Mouse (Mus musculus): ENCODE measurements around the gene Ltk. TPM values are rescaled to one million over a fixed set of nuclear protein-coding genes. Genes with fewer than 3 reads are reported as not detected.
"Not testable (repeated sequence)": the region's sequence is repeated elsewhere in the genome, so short reads cannot be mapped to it uniquely, and the experiment has no call there.

Gene Ltk
- polyA plus RNA-seq, 1 experiment from 2014 or later, result 0.46 TPM

- H3K4me3 ChIP-seq (ENCODE audit: low read length), result peak overlapping the region; percentile 67
- 9% methylated on average over 29 of the region's 31 CpGs for WGBS
- H3K9ac ChIP-seq (replicated peaks; ENCODE audit: low read length), result peak overlapping the region; percentile 78; the same call in 1 of the 2 replicates
- no peak overlapping the region for H3K27ac ChIP-seq (ENCODE audit: low read length)
- no peaks in the 10 kb centered on the region for H3K9me3 ChIP-seq (ENCODE audit: low read length)
- no peak for ATAC-seq (ENCODE audit: low FRiP score, low TSS enrichment)
- no peaks in the 10 kb centered on the region for H3K36me3 ChIP-seq (ENCODE audit: insufficient read depth, low read length)
- H3K4me2 ChIP-seq (replicated peaks; ENCODE audit: low read depth, low read length), result peak overlapping the region; percentile 99
- peaks cover 27% of the 10 kb centered on the region for H3K27me3 ChIP-seq (ENCODE audit: insufficient read depth, low read length)
- peaks cover 26% of the 10 kb centered on the region for H3K4me1 ChIP-seq (ENCODE audit: insufficient read depth, low read length)
These were observed 16.9 kb downstream of the Ltk start for GRCm38 (mm10) chr2:119743176-119743807.

GRCm38 (mm10) chr2:119742461-119743175 lies 17.6 kb downstream of the Ltk start:
- Histone ChIP-seq H3K36me3 (ENCODE audit: insufficient read depth, low read length) (no peaks in the 10 kb centered on the region), H3K9me3 (ENCODE audit: low read length) (no peaks in the 10 kb centered on the region), H3K4me1 (ENCODE audit: insufficient read depth, low read length) (peaks cover 26% of the 10 kb centered on the region), H3K9ac (replicated peaks; ENCODE audit: low read length) (peak overlapping the region; percentile 78), H3K27ac (ENCODE audit: low read length) (no peak overlapping the region), H3K4me2 (replicated peaks; ENCODE audit: low read depth, low read length) (peak overlapping the region; percentile 99), H3K27me3 (ENCODE audit: insufficient read depth, low read length) (peaks cover 27% of the 10 kb centered on the region), H3K4me3 (ENCODE audit: low read length) (peak overlapping the region; percentile 67)
- WGBS, result under 1% methylated on average over 66 of the region's 70 CpGs
- ATAC-seq (ENCODE audit: low FRiP score, low TSS enrichment), result peak; percentile 24

GRCm38 (mm10) chr2:119741581-119742411 lies 18.4 kb downstream of the Ltk start, which contains the start of gene Itpka:
Gene Itpka (plus strand): TSS chr2:119742337.
- peak within 1 kb of the TSS; percentile 89 for H3K27ac ChIP-seq (ENCODE audit: low read length)

GRCm38 (mm10) chr2:119740567-119740966 lies 19.7 kb downstream of the Ltk start:
- H3K4me2 ChIP-seq (replicated peaks; ENCODE audit: low read depth, low read length), result no peak overlapping the region
- no peaks in the 10 kb centered on the region for H3K9me3 ChIP-seq (ENCODE audit: low read length)
- no peak overlapping the region for H3K27ac ChIP-seq (ENCODE audit: low read length)
- no peak overlapping the region for H3K9ac ChIP-seq (replicated peaks; ENCODE audit: low read length)
- H3K27me3 ChIP-seq (ENCODE audit: insufficient read depth, low read length), result peaks cover 27% of the 10 kb centered on the region
- 0 out of 2 replicates have a peak, but pooled peaks cover 1% of the 10 kb centered on the region for H3K36me3 ChIP-seq (ENCODE audit: insufficient read depth, low read length)
- 19% methylated on average over 2 of the region's 2 CpGs for WGBS
- H3K4me3 ChIP-seq (ENCODE audit: low read length), result no peak overlapping the region
- H3K4me1 ChIP-seq (ENCODE audit: insufficient read depth, low read length), result peaks cover 26% of the 10 kb centered on the region
- no peak for ATAC-seq (ENCODE audit: low FRiP score, low TSS enrichment)

More at GRCm38 (mm10) chr2:119741581-119742411, 18.4 kb downstream of the Ltk start, which contains the start of gene Itpka:
- under 1% methylated on average over 43 of the region's 53 CpGs for WGBS
- peak; percentile 83 for ATAC-seq (ENCODE audit: low FRiP score, low TSS enrichment)
- Histone ChIP-seq H3K4me2 (replicated peaks; ENCODE audit: low read depth, low read length) (peak within 1 kb of the TSS; percentile 99), H3K9me3 (ENCODE audit: low read length) (no peaks in the 10 kb centered on the region), H3K9ac (replicated peaks; ENCODE audit: low read length) (peak within 1 kb of the TSS; percentile 78), H3K4me3 (ENCODE audit: low read length) (peak within 1 kb of the TSS; percentile 67), H3K27me3 (ENCODE audit: insufficient read depth, low read length) (peaks cover 27% of the 10 kb centered on the region), H3K36me3 (ENCODE audit: insufficient read depth, low read length) (no peaks in the 10 kb centered on the region), H3K4me1 (ENCODE audit: insufficient read depth, low read length) (peaks cover 26% of the 10 kb centered on the region)

GRCm38 (mm10) chr2:119737124-119737523 lies 23.1 kb downstream of the Ltk start:
- no peak overlapping the region for H3K4me3 ChIP-seq (ENCODE audit: low read length)
- WGBS, result 17% methylated on average over 12 of the region's 12 CpGs
- H3K27me3 ChIP-seq (ENCODE audit: insufficient read depth, low read length), result no peaks in the 10 kb centered on the region
- no peaks in the 10 kb centered on the region for H3K9me3 ChIP-seq (ENCODE audit: low read length)
- no peak overlapping the region for H3K4me2 ChIP-seq (replicated peaks; ENCODE audit: low read depth, low read length)
- H3K27ac ChIP-seq (ENCODE audit: low read length), result no peak overlapping the region
- ATAC-seq (ENCODE audit: low FRiP score, low TSS enrichment), result no peak
- peaks cover 25% of the 10 kb centered on the region for H3K36me3 ChIP-seq (ENCODE audit: insufficient read depth, low read length)
- H3K9ac ChIP-seq (replicated peaks; ENCODE audit: low read length), result no peak overlapping the region
- no peaks in the 10 kb centered on the region; the same call in 1 of the 2 replicates for H3K4me1 ChIP-seq (ENCODE audit: insufficient read depth, low read length)

- H3K36me3 ChIP-seq (ENCODE audit: insufficient read depth, low read length), result peaks cover 70% of the 10 kb centered on the region
- H3K9me3 ChIP-seq (ENCODE audit: low read length), result no peaks in the 10 kb centered on the region
- H3K4me1 ChIP-seq (ENCODE audit: insufficient read depth, low read length), result no peaks in the 10 kb centered on the region
- 84% methylated on average over 4 of the region's 4 CpGs for WGBS
- H3K27ac ChIP-seq (ENCODE audit: low read length), result no peak overlapping the region
- no peak overlapping the region for H3K4me2 ChIP-seq (replicated peaks; ENCODE audit: low read depth, low read length)
- H3K9ac ChIP-seq (replicated peaks; ENCODE audit: low read length), result no peak overlapping the region
- no peak for ATAC-seq (ENCODE audit: low FRiP score, low TSS enrichment)
- no peak overlapping the region for H3K4me3 ChIP-seq (ENCODE audit: low read length)
- no peaks in the 10 kb centered on the region for H3K27me3 ChIP-seq (ENCODE audit: insufficient read depth, low read length)
These were observed 29.5 kb downstream of the Ltk start for GRCm38 (mm10) chr2:119730735-119731134.

- Histone ChIP-seq H3K36me3 (ENCODE audit: insufficient read depth, low read length) (peaks cover 72% of the 10 kb centered on the region), H3K4me3 (ENCODE audit: low read length) (no peak overlapping the region), H3K9ac (replicated peaks; ENCODE audit: low read length) (no peak overlapping the region), H3K27me3 (ENCODE audit: insufficient read depth, low read length) (no peaks in the 10 kb centered on the region), H3K9me3 (ENCODE audit: low read length) (no peaks in the 10 kb centered on the region), H3K4me1 (ENCODE audit: insufficient read depth, low read length) (no peaks in the 10 kb centered on the region), H3K27ac (ENCODE audit: low read length) (no peak overlapping the region), H3K4me2 (replicated peaks; ENCODE audit: low read depth, low read length) (no peak overlapping the region)
- no peak for ATAC-seq (ENCODE audit: low FRiP score, low TSS enrichment)
- WGBS, result 92% methylated on average over 3 of the region's 3 CpGs
These were observed 32.3 kb downstream of the Ltk start for GRCm38 (mm10) chr2:119727762-119728416.

- H3K9me3 ChIP-seq (ENCODE audit: low read length), result no peaks in the 10 kb centered on the region
- no peak overlapping the region for H3K4me3 ChIP-seq (ENCODE audit: low read length)
- H3K27me3 ChIP-seq (ENCODE audit: insufficient read depth, low read length), result no peaks in the 10 kb centered on the region
- ATAC-seq (ENCODE audit: low FRiP score, low TSS enrichment), result no peak
- 96% methylated on average over 8 of the region's 8 CpGs for WGBS
- no peak overlapping the region for H3K4me2 ChIP-seq (replicated peaks; ENCODE audit: low read depth, low read length)
- H3K9ac ChIP-seq (replicated peaks; ENCODE audit: low read length), result no peak overlapping the region
- no peaks in the 10 kb centered on the region for H3K4me1 ChIP-seq (ENCODE audit: insufficient read depth, low read length)
- H3K27ac ChIP-seq (ENCODE audit: low read length), result no peak overlapping the region
- peaks cover 61% of the 10 kb centered on the region for H3K36me3 ChIP-seq (ENCODE audit: insufficient read depth, low read length)
These were observed 39.2 kb downstream of the Ltk start for GRCm38 (mm10) chr2:119721070-119721469.

GRCm38 (mm10) chr2:119715868-119716267 lies 44.4 kb downstream of the Ltk start:
- ATAC-seq (ENCODE audit: low FRiP score, low TSS enrichment); H3K9ac ChIP-seq (replicated peaks; ENCODE audit: low read length); H3K9me3 ChIP-seq (ENCODE audit: low read length); H3K27me3 ChIP-seq (ENCODE audit: insufficient read depth, low read length); H3K4me2 ChIP-seq (replicated peaks; ENCODE audit: low read depth, low read length); H3K4me1 ChIP-seq (ENCODE audit: insufficient read depth, low read length); H3K4me3 ChIP-seq (ENCODE audit: low read length); H3K27ac ChIP-seq (ENCODE audit: low read length): not testable (repeated sequence)
- H3K36me3 ChIP-seq (ENCODE audit: insufficient read depth, low read length), result peaks cover 38% of the 10 kb centered on the region
- 86% methylated on average over 2 of the region's 2 CpGs for WGBS
